7 mouse cellular contexts compared by ENCODE assay signal in genomic region chr3:95995802-95996428, GRCm38 (mm10). TPM values are rescaled to one million over a fixed set of nuclear protein-coding genes. Genes with fewer than 3 reads are reported as not detected.
DNase-seq lines count a peak whose midpoint lies in the region; ATAC-seq lines count a peak whose summit lies in the region.

Gene Plekho1, minus strand, starts transcription at chr3:95996001.

- H3K9ac ChIP-seq in hindbrain, embryonic 15.5 days: peak within 1 kb of the TSS; percentile 76

- H3K27ac ChIP-seq in hindbrain, embryonic 15.5 days (replicated peaks): peak within 1 kb of the TSS; percentile 97

- peak within 1 kb of the TSS; percentile 82 for H3K4me2 ChIP-seq in hindbrain, embryonic 15.5 days

- H3K27me3 ChIP-seq in hindbrain, embryonic 15.5 days: no peaks in the 10 kb centered on the region

- peak; percentile 35 for DNase-seq in T-cell, adult 2 months (ENCODE audit: low spot score)
- DNase-seq in cerebellum, adult 9-11 months: peak; percentile 78
- DNase-seq in gastrocnemius, adult 8-10 months (ENCODE audit: low spot score in 2 of 2): no peak
- DNase-seq in left cerebral cortex, postnatal 25 days (ENCODE audit: low spot score in 2 of 2): peak; percentile 73 to 74
- DNase-seq in right cerebral cortex, postnatal 4 days: peak; percentile 76

- peak; percentile 66 for ATAC-seq in hindbrain, embryonic 15.5 days (ENCODE audit: low FRiP score, low read depth)
- ATAC-seq in megakaryocyte progenitor cell, adult 5-6 weeks (replicated peaks; ENCODE audit: poor library complexity): 0 out of 2 replicates have a peak, but pooled peaks have one; percentile 3

- H3K36me3 ChIP-seq in hindbrain, embryonic 15.5 days: peaks cover 14% of the 10 kb centered on the region

- peaks cover 48% of the 10 kb centered on the region for H3K4me1 ChIP-seq in hindbrain, embryonic 15.5 days (replicated peaks)

- peak within 1 kb of the TSS; percentile 74 for H3K4me3 ChIP-seq in hindbrain, embryonic 15.5 days

- intact Hi-C loops in left cerebral cortex, postnatal 25 days (cut with DNase I): loop anchor here (5.0 kb wide), 1 partner anchor 46 kb away; no protein-coding TSS in a partner anchor

- no peaks in the 10 kb centered on the region for H3K9me3 ChIP-seq in hindbrain, embryonic 15.5 days

- under 1% methylated on average over 57 of the region's 84 CpGs for whole genome bisulfite sequencing in hindbrain, embryonic 15.5 days

RNA-seq across cellular contexts. Expression of gene Plekho1, which starts in this region (rescaled TPM):
- 10 to 100 TPM; 11.3 to 16.5 (median 12.9) TPM for total RNA-seq in gastrocnemius, adult 8-10 months (2022)
- polyA plus RNA-seq in hindbrain, embryonic 15.5 days (2015; fragmentation: Nextera tagmentation; extraction: Ambion mirVana): 47.8 and 49.5 TPM in 2 replicates
- total RNA-seq in left cerebral cortex, postnatal 25 days (2021): 10 to 100 TPM; 71.6 to 84.8 TPM
- total RNA-seq in megakaryocyte progenitor cell, adult 5-6 weeks (2015): 22.1 and 25.9 TPM in 2 replicates
- 24.7 and 25.1 TPM in 2 replicates for total RNA-seq in megakaryocyte progenitor cell, adult 5-6 weeks (2017)

Comparison
In these comparisons a context has a peak if more than half of its experiments do, and no peak if none do; other contexts are left out.
1. DNase-seq: peak in T-cell, adult 2 months (single experiment), cerebellum, adult 9-11 months (single experiment), left cerebral cortex, postnatal 25 days (2 of 2) and right cerebral cortex, postnatal 4 days (single experiment); none in gastrocnemius, adult 8-10 months (0 of 2).